Mouse (Mus musculus) forebrain, postnatal 0 days (tissue): ENCODE results near the gene Gm5796. TPM values are rescaled to one million over a fixed set of nuclear protein-coding genes. Genes with fewer than 3 reads are reported as not detected.
"Not testable (repeated sequence)": the region's sequence is repeated elsewhere in the genome, so short reads cannot be mapped to it uniquely, and the experiment has no call there.

Experiments
- ATAC-seq: fragments of 200-750 bp; cut with Nextera tagmentation; 2 replicates; pipeline ENCODE4 v1.8.0; 2017; ENCODE audit warnings: mild to moderate bottlenecking, moderate library complexity
- DNase-seq: peaks from one replicate; pipeline ENCODE4 v3.0.0-alpha.2; 2015
- H3K27ac ChIP-seq: fragments of 300-500 bp; sonication (generic); 2 replicates; pipeline ENCODE4 v1.5.1; 2014; ENCODE audit warnings: low read depth, mild to moderate bottlenecking, antibody characterized with exemption, low read length, moderate library complexity, mixed read lengths
- H3K27me3 ChIP-seq: fragments of 300-500 bp; sonication (generic); 2 replicates; pipeline ENCODE4 v1.6.1; 2014; ENCODE audit warnings: mild to moderate bottlenecking, low read length, mixed read lengths; ENCODE audit not compliant: insufficient read depth
- H3K36me3 ChIP-seq: fragments of 300-500 bp; sonication (generic); 2 replicates; pipeline ENCODE4 v1.6.1; 2014; ENCODE audit warnings: mild to moderate bottlenecking, moderate library complexity; ENCODE audit not compliant: insufficient read depth
- H3K4me1 ChIP-seq: fragments of 300-500 bp; sonication (generic); 2 replicates; pipeline ENCODE4 v1.6.1; 2014; ENCODE audit warnings: antibody characterized with exemption; ENCODE audit not compliant: insufficient read depth
- H3K4me2 ChIP-seq: fragments of 300-500 bp; sonication (generic); 2 replicates; pipeline ENCODE4 v1.6.1; 2014; ENCODE audit warnings: low read depth, mild to moderate bottlenecking, moderate library complexity
- H3K4me3 ChIP-seq: fragments of 300-500 bp; sonication (generic); 2 replicates; pipeline ENCODE4 v1.5.1; 2014; ENCODE audit warnings: low read depth, low read length, mixed read lengths
- H3K9ac ChIP-seq: fragments of 300-500 bp; sonication (generic); 2 replicates; pipeline ENCODE4 v1.6.1; 2014; ENCODE audit warnings: mild to moderate bottlenecking
- H3K9me3 ChIP-seq: fragments of 300-500 bp; sonication (generic); 2 replicates; pipeline ENCODE4 v1.6.1; 2016; ENCODE audit warnings: low read length
- WGBS: fragments of 180-500 bp; shearing (Covaris S2); extraction: QIAGEN DNeasy Blood & Tissue Kit; methylation state at CpG from one replicate; pipeline ENCODE4 v1.1.7; 2014; 5-methylcytosine and 5-hydroxymethylcytosine counted together
- polyA plus RNA-seq: library from polyadenylated mRNA; unstranded; fragments of >200 nt; fragmentation: Nextera tagmentation; extraction: Ambion mirVana; gene quantifications from 2 replicates; pipeline ENCODE4 v1.2.1, GENCODE M21; 2015
- total RNA-seq: library from RNA; depleted of rRNA; stranded (reverse); fragments of >200 nt; gene quantifications from 2 replicates; pipeline ENCODE4 v1.2.3, GENCODE M21; 2014; rRNA removed

Gene Gm5796
- total RNA-seq (5.8 and 6.2 TPM in 2 replicates), polyA plus RNA-seq (5.0 and 6.9 TPM in 2 replicates)

DNA sequence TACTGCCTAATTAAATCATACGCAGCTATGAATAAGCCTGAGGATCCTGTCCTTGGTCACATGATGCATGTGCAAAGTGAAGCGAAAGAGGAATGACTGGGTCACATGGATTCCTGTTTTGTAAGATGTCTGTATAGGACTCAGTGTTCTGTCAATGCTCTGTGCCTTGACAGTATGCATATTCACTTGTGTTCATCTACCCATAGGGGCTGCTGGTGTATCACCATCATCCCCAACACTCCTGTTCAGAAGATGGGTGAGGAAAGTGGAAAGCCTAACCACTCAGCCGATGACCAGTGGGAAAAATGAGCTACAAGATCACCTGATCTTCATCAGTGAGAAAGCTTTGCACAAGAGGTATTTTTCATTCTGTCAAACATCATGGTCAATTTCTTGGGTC, at the start of gene Gm5796:
Gene Gm5796, plus strand, starts transcription at position 301 of the 400 bp plus-strand sequence.
- not testable (repeated sequence) for H3K9ac ChIP-seq, ATAC-seq

DNA sequence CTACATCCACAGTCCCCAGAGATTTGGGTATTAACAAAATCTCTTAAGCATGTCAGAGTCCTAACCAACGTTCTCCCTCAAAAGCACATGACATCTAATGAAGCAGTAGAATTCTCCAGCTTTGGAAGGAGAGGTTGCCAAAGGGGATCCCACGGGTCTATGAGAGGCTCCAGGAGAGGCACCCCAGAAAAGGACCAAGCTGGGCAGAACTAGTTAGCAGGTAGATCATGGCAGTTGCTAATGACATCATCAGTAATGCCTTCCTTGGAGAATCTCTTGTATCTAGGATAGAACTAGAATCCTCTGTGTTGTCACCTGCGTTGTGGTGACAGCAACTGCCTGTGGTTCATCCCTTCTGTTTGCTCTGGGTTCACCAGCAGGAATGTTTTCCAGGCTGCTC, 25.6 kb upstream of the Gm5796 start, which contains the start of gene Gm3099:
Gene Gm3099, plus strand, starts transcription at position 301 of the 400 bp plus-strand sequence.
- H3K27me3 ChIP-seq, H3K4me3 ChIP-seq, H3K27ac ChIP-seq, H3K4me1 ChIP-seq, DNase-seq, H3K4me2 ChIP-seq, H3K9me3 ChIP-seq, H3K9ac ChIP-seq, ATAC-seq, H3K36me3 ChIP-seq: not testable (repeated sequence)
- 75% methylated on average over 1 of the region's 3 CpGs for WGBS

More for the DNA sequence above, at the start of gene Gm5796:
- H3K27ac ChIP-seq, H3K9me3 ChIP-seq, H3K27me3 ChIP-seq, H3K36me3 ChIP-seq, H3K4me3 ChIP-seq, H3K4me2 ChIP-seq, H3K4me1 ChIP-seq, DNase-seq: not testable (repeated sequence)
- WGBS = 100% methylated on average over 1 of the region's 3 CpGs

DNA sequence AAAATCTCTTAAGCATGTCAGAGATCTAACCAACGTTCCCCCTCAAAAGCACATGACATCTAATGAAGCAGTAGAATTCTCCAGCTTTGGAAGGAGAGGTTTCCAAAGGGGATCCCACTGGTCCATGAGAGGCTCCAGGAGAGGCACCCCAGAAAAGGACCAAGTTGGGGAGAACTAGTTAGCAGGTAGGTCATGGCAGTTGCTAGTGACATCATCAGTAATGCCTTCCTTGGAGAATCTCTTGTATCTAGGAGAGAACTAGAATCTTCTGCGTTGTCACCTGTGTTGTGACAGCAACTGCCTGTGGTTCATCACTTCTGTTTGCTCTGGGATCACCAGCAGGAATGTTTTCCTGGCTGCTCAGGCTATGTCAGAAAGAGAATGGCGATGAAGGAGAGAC, 60.1 kb downstream of the Gm5796 start, which contains the start of gene Gm3115:
Gene Gm3115, plus strand, starts transcription at position 301 of the 400 bp plus-strand sequence.
- not testable (repeated sequence) for H3K27me3 ChIP-seq, ATAC-seq

More for the DNA sequence above, 60.1 kb downstream of the Gm5796 start, which contains the start of gene Gm3115:
- H3K36me3 ChIP-seq, H3K9ac ChIP-seq, H3K4me3 ChIP-seq, H3K27ac ChIP-seq, H3K9me3 ChIP-seq, H3K4me2 ChIP-seq, H3K4me1 ChIP-seq, DNase-seq: not testable (repeated sequence)
- WGBS = 57% methylated on average over 3 of the region's 3 CpGs

Other genes starting within 250 kb of the Gm5796 start
- gene Gm3002, start 213.9 kb upstream of the Gm5796 start, total RNA-seq = 7.9 and 9.7 TPM in 2 replicates
- 5.5 and 6.0 TPM in 2 replicates for gene Gm3002, start 213.9 kb upstream of the Gm5796 start, polyA plus RNA-seq
- 0.38 TPM in 1 of 2 replicates, not detected in the other for gene Gm3033, start 177.7 kb upstream of the Gm5796 start, total RNA-seq
- not detected in 2 replicates for gene Gm3033, start 177.7 kb upstream of the Gm5796 start, polyA plus RNA-seq
- gene Gm2916, start 139.8 kb upstream of the Gm5796 start, total RNA-seq = 0.15 TPM in 1 of 2 replicates, not detected in the other
- gene Gm2916, start 139.8 kb upstream of the Gm5796 start, polyA plus RNA-seq = 0.13 TPM in 1 of 2 replicates, not detected in the other
- gene Gm3029, start 92.2 kb upstream of the Gm5796 start, total RNA-seq = not detected in 2 replicates
- gene Gm3029, start 92.2 kb upstream of the Gm5796 start, polyA plus RNA-seq = not detected in 2 replicates
- 0.77 and 2.6 TPM in 2 replicates for gene Gm3095, start 60.4 kb upstream of the Gm5796 start, total RNA-seq
- 0.77 and 1.1 TPM in 2 replicates for gene Gm3095, start 60.4 kb upstream of the Gm5796 start, polyA plus RNA-seq
- not detected in 2 replicates for gene Gm3099, start 25.5 kb upstream of the Gm5796 start, total RNA-seq
- not detected in 2 replicates for gene Gm3099, start 25.5 kb upstream of the Gm5796 start, polyA plus RNA-seq
- gene Gm3115, start 60.2 kb downstream of the Gm5796 start, total RNA-seq = not detected in 2 replicates
- not detected in 2 replicates for gene Gm3115, start 60.2 kb downstream of the Gm5796 start, polyA plus RNA-seq
- gene Gm8108, start 86.6 kb downstream of the Gm5796 start, total RNA-seq = 4.6 and 5.3 TPM in 2 replicates
- gene Gm8108, start 86.6 kb downstream of the Gm5796 start, polyA plus RNA-seq = 5.5 and 5.7 TPM in 2 replicates
- gene Gm3127, start 141.1 kb downstream of the Gm5796 start, total RNA-seq = not detected in 2 replicates
- gene Gm3127, start 141.1 kb downstream of the Gm5796 start, polyA plus RNA-seq = not detected in 2 replicates
- gene Gm2974, start 158.6 kb downstream of the Gm5796 start, total RNA-seq = 9.1 and 10.3 TPM in 2 replicates
- gene Gm2974, start 158.6 kb downstream of the Gm5796 start, polyA plus RNA-seq = 12.0 and 13.6 TPM in 2 replicates
- gene Gm3138, start 225.7 kb downstream of the Gm5796 start, total RNA-seq = 0.29 TPM in 1 of 2 replicates, not detected in the other
- not detected in 2 replicates for gene Gm3138, start 225.7 kb downstream of the Gm5796 start, polyA plus RNA-seq